Mouse (Mus musculus) cerebellum, postnatal 10 days (tissue): ENCODE measurements around the gene Pigk.

Experiments
- DNase-seq, 2 experiments: peaks; one replicate each; pipeline ENCODE4 v3.0.0; 2021; ENCODE audit warnings: mixed read lengths in 2 of 2

The Pigk gene

DNA sequence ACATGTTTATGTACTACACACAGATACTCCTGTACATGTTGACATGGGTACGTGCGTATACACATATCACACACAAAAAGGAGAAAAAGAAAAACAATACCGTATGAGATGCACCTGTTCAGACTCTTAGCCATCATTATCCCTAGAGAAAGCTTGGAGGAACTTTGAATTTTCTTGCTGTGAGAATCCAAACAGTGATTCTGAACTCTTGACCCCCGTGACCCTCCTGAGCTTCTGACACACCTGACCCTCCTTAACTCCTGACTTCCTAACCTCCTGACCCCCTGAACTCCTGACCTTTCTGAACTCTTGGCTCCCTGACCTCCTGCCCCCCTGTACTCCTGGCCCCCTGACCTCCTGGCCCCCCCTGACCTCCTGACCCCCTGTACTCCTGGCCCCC, 19.1 kb downstream of the Pigk start:
- no peak for DNase-seq

DNA sequence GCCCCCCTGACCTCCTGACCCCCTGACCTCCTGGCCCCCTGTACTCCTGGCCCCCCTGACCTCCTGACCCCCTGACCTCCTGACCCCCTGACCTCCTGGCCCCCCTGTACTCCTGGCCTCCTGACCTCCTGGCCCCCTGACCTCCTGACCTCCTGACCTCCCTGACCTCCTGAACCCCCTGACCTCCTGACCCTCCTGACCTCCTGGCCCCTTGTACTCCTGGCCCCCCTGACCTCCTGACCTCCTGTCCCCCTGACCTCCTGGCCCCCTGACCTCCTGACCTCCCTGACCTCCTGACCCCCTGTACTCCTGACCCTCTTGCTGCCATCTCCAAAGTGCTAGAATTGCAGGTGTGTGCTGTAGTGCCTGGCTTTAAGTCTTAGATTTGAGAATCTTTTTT, 19.6 kb downstream of the Pigk start:
- no peak for DNase-seq

DNA sequence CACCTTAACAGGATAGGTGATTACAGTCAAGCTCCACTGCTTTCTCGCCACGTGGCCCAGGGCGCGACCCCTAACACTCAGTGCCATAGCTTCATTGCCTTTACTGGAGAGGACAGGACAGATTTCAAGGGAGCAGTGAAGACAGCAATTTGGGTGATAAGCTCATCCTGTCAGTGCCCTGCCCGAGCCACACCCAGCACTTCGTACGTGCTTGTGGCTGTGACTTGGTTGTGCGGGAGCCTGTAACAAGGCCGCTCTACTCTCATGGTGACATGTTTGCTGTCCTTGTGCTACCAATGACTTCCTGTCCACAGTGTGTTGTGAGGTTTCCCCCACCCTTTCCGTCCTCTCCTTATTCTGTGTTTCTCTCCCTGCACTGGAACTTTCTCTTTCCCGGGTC, 20.2 kb downstream of the Pigk start:
- no peak for DNase-seq

- DNase-seq: no peak
Observed at GRCm38 (mm10) chr3:152735601-152736250, 21.8 kb downstream of the Pigk start.

- DNase-seq: peak; percentile 30 to 32
Observed at GRCm38 (mm10) chr3:152744301-152744700, 30.4 kb downstream of the Pigk start.

DNA sequence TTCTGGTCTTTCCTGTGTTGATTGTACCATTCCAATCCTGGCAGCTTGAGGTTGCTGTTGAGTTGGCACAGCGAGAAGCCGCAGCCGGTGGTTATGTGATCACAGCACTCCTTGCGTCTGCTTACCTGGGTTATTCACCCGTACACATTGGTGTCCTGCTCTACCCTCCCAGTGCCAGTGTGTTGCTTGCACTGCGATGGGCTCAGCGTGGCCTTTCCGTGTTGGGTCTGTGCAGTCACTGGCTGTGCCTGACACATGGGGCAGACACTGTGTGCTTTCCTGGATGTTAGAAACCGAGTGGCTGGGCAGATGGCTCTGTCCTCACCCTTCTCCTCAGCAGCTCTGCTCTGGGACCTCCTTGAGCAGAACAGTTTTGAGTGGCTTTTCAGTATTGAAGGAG, 31.7 kb downstream of the Pigk start:
- DNase-seq: peak; percentile 39 to 52

GRCm38 (mm10) chr3:152749461-152749871, 35.6 kb downstream of the Pigk start:
- DNase-seq: peak; percentile 63 to 83

DNA sequence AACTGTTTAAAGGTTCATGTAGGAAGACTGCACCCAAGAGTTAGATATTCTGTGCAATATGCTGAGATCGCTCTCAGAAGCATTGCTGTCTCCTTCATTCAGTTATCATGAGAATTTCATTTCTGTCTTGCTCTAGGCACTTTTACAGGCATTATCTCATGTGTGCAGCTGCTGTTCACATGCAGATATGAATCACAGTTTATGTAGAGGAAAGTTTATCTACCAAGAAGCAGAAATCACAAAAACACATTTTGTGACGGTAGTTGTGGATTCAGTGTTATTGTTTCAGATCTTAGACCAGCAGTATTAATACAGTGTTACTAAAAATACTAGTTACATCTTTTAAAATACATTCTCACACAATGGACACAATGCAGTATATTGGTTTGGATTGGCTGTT, 36.0 kb downstream of the Pigk start:
- DNase-seq: no peak

DNA sequence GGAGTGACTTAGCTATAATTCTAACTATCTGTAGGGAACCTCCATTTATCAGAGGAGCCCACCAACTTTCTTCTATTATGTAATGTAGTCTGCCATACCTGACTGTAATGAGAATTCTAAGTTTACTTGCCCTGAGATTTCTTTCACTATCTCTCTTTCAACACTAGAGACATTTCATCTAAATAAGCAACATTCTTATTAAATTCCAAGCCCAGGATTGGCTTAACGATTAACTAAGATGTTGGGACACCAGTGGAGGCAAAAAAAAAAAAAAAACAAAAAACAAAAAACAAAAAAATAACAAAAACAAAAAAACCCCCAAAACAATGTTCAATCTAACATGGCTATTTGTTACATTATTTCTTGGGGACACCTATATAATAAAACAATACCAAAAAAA, 39.0 kb downstream of the Pigk start:
- DNase-seq: no peak

DNA sequence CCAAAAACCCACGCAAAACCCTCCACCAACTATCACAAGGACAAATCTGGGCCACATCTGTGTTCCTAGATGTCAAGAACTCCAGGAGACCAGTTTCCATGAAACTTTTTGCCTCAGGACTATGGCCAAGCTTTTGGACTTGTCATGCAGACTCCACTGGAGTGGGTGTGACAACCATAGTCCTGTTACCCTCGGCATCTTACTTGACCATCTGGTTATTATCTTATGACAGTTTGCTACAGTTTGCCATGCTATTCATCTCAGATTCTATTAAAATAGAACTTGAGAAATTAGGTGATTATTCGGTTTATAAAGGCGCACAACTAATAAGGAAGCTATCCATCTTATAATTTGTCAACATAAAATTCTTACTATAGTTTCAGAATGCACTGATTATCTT, 39.4 kb downstream of the Pigk start:
- DNase-seq: peak in 1 of 2 experiments; percentile 28

DNA sequence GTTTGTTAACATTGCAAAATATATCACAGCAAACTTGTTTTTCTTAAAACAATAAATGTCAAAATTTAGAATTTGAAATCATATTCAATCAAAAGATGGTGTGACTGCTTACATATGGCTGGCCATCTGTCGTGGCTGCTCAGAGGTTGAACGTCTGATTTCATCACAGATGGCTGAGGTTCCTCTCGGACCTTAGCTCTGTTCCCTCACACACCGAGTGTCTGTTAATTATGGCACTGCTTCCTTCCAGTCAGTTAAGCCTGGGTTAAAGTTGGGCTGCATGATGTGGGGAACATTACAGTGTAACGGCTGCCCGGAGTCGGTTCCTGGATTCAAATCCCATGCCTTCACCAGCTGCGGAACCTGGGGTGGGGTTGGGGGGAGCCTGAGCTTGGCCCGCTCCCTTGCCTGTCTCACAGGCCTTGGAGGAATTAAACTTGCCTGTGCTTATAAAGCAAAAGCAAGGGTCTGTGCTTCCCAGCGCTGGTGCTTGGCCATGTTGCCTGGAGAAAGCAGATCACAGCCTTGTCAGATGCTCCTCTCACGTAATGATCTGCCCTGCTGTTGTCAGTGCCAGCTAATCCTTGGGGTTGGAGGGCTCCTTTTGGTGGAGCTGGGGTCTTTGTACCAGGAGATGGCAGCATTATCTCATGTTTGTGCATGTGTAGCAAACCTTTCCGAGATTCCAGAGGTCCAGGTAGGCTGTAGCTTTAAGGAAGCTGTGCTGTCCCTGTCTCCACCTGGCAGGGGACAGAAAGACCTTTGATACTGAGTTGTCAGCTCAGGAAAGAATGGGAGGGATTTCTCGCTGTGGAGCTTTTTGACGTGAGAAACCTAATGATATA, 40.2 kb downstream of the Pigk start:
- DNase-seq: peak; percentile 86

- no peak for DNase-seq
Observed at GRCm38 (mm10) chr3:152755515-152755914, 41.6 kb downstream of the Pigk start.

DNA sequence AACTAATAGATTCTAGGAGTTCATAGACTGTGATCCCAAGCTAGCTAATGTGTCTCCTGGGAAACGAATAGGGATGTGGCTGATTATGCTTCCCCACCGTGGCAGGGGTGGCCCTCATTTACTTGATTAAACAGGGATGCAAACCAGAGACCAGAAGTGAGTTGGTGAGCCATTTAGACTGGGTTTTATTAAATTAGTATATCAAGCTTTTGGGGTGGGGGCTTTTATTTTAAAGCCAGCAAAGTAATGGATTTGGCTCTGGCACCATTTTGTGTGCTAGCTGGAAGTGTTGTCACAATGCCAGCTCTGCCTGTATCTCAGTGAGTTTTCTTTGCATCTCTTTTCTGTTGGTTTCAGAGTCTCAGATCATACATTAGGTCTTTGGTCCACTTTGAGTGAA, 43.0 kb downstream of the Pigk start:
- peak in 1 of 2 experiments; percentile 38 for DNase-seq

DNA sequence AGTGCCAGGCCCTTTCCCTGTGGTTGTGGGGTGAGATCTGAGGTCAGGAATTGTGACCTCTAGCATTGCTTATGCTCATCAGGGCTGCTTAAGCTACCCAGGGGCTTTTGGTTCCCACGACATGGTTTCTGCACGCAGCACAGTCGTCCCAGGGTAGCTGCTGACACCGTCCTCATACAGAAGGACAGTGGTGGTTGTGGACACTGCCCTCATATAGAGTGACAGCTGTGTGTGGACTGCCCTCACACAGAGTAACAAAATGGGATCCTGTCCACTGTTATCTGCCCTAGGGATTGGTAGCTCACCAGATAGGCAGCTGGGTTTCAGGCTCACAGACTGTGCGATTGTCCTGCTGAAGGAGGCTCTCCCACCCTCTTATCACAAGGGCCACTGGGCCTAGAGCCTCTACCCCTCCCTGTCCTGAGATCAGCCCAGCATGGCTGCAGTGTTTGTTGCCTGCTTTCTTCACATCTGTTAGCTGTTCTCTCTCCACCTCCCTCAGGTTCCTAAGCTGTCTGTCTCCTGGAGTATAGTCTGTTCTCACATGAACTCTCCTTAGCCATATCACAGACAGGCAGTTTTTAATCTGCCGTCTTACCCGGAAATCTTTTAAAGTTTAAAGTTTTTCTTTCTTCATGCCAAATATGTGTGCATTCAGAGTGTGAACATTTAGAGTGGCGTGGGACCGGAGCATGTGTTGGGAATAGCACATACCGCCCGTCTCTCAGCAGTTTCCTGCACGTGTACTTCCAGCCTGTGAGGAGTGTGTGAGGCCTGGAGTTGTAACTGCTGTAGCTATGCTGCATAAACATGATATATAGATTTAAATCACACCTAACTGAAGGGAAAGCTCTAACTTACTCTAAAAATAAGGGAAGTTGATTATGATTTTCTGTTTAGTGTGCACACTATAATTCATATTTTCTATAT, 43.8 kb downstream of the Pigk start:
- peak in 1 of 2 experiments; percentile 28 for DNase-seq

GRCm38 (mm10) chr3:152758500-152759032, 44.7 kb downstream of the Pigk start:
- DNase-seq: peak; percentile 43 to 49

DNA sequence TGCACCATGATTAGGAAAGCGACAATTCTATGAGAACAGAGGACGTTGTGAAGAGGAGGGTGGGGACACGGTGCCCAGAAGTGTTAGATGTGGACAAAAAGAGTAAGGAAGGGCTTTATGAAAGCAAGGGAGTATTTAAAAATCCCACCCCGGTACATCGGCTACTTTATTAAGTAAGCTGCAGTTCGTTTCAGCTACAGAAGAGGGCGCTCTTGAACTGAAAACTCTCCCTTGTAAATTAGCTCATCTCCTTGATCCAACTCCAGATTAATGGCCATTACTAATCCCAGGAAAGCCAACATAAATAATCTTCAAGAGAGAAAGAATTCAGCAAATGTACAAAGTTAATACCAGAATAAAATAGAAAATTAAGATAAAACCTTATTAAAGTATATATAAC, 47.2 kb downstream of the Pigk start:
- peak; percentile 69 to 79 for DNase-seq

DNA sequence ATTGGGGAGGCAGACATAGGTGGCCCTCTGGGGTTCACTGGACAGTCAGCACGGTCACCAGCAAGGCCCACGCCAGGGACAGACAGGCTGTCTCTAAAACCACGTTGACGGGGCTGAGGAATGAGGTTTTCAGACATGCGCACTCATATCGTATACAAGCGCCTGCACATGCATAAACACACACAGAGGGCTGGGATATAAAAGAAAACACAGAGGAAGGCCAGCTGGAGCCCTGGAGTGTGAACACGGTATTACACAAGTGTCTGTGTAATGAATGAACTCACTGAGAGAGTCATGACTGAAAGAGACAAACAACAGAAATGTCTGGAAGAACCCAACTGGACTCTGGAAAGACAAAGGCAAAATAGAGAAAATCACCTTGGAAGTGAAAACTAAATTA, 47.8 kb downstream of the Pigk start:
- DNase-seq: no peak

GRCm38 (mm10) chr3:152762302-152762701, 48.4 kb downstream of the Pigk start:
- DNase-seq: no peak

DNA sequence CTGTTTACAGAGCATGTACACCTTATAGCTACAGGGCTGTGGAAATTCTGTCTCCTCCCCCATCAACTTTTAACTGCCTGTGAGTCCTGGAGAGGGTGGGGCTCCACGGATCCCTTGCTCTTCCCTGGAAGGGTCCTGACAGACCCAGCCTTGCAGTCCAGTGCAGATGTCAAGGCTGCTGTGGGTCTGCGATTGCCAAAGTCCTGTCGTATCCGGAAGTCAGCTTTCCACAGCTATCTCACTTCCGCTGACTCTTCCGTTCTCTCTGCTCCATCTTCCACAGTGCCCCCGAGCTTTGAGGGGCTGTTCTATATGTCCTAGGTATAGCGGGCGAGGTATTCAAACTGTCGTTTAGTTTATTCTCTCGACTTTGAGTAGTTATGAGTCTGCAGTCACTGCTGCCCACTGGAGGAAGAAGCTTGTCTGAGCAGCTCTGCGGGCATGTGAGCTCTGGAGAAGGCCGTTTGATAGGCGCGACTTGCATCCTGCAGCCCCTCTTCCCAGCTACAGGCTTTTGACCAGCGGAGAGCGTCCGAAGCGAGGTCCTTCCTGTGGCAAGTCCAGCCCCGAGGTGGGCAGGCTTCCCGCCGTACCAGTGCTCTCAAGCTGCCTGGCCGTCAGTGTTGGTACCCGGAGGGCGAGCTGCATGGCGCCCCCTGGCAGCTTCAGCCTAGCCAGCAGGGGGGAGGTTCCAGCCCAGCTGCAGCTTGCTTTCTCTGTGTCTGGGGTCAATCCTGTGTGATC, 49.4 kb downstream of the Pigk start:
- peak; percentile 43 to 64 for DNase-seq

DNA sequence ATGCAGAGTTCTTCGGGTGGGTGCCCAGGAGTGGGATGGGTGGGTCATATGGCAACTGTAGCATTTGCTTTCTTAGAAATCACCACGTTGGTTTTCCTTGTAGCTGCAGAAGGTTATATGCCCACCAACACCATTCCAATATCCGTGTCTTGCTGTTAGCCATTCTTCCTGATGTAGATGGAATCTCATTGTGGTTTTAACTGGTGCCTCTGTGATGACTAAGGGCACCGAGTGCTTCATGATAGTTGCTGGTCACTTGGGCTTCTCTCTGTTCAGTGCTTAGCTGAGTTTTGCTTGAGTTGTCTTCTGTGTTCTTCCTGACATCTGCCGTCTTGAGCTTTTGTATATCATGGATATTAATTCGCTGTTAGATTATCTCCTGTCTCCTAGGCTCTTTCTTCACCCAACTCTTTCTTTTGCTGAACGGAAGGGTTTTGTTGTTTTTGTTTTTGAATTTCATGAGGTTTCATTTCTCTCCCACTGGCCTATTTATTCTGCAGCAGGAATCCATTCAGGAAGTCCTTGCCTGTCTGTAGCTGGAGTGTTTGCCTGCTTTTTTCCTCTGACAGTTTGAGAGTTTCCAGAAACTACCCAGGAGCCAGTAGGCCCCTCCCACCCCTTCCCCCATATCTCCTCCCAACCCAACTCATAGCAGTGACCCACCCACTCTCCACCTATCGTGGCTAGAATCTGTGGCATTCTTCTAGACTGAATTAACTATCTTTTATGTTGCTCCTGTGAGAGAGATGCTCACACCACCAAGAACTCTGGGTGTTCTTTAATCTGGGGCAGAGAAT, 50.8 kb downstream of the Pigk start:
- DNase-seq: no peak

- DNase-seq: no peak
Observed at GRCm38 (mm10) chr3:152767485-152767884, 53.6 kb downstream of the Pigk start.
